Mouse (Mus musculus) spleen, postnatal 36 days (tissue): ENCODE data around the gene Il4i1.

ENCODE experiments used
- DNase-seq, 2 experiments: peaks; one replicate each; pipeline ENCODE4 v3.0.0; 2022; ENCODE audit warnings: low spot score in 2 of 2, mixed read lengths in 1 of 2

The Il4i1 gene

GRCm38 (mm10) chr7:44848561-44849415 is 32.6 kb downstream of the Il4i1 start, which contains the start of the genes Akt1s1 and Tbc1d17:
TSS of gene Akt1s1 (plus strand) at chr7:44848991.
TSS of gene Tbc1d17 (minus strand) at chr7:44849079.
- peak; percentile 99 to 100 for DNase-seq

- DNase-seq = peak; percentile 91 to 92
These were observed 33.4 kb downstream of the Il4i1 start for GRCm38 (mm10) chr7:44849416-44850111.

- DNase-seq = peak; percentile 73 to 80
These were observed 34.0 kb downstream of the Il4i1 start for GRCm38 (mm10) chr7:44850146-44850545.

GRCm38 (mm10) chr7:44850789-44851624 is 34.8 kb downstream of the Il4i1 start:
- peak in 1 of 2 experiments; percentile 2 for DNase-seq

GRCm38 (mm10) chr7:44851625-44852234 is 35.5 kb downstream of the Il4i1 start:
- DNase-seq = no peak

GRCm38 (mm10) chr7:44852259-44853027 is 36.3 kb downstream of the Il4i1 start:
- no peak for DNase-seq

GRCm38 (mm10) chr7:44853065-44853464 is 36.9 kb downstream of the Il4i1 start:
- no peak for DNase-seq

- no peak for DNase-seq
These were observed 37.6 kb downstream of the Il4i1 start for GRCm38 (mm10) chr7:44853596-44854355.

- DNase-seq = peak; percentile 88 to 90
These were observed 38.3 kb downstream of the Il4i1 start for GRCm38 (mm10) chr7:44854356-44855031.

GRCm38 (mm10) chr7:44855036-44855435 is 38.8 kb downstream of the Il4i1 start:
- peak in 1 of 2 experiments; percentile 23 for DNase-seq

GRCm38 (mm10) chr7:44856265-44856916 is 40.2 kb downstream of the Il4i1 start:
- DNase-seq = peak in 1 of 2 experiments; percentile 45

- DNase-seq = peak; percentile 78 to 87
These were observed 40.9 kb downstream of the Il4i1 start, which contains the start of gene Pnkp for GRCm38 (mm10) chr7:44857042-44857552. TSS of gene Pnkp (plus strand) at chr7:44857139.

- peak; percentile 55 to 73 for DNase-seq
These were observed 41.7 kb downstream of the Il4i1 start for GRCm38 (mm10) chr7:44857905-44858304.

GRCm38 (mm10) chr7:44859896-44860295 is 43.7 kb downstream of the Il4i1 start:
- no peak for DNase-seq

- DNase-seq = peak; percentile 52 to 54
These were observed 44.6 kb downstream of the Il4i1 start for GRCm38 (mm10) chr7:44860576-44861428.

GRCm38 (mm10) chr7:44861429-44861816 is 45.2 kb downstream of the Il4i1 start:
- no peak for DNase-seq

GRCm38 (mm10) chr7:44862434-44862833 is 46.2 kb downstream of the Il4i1 start:
- no peak for DNase-seq
